Mouse (Mus musculus): Measurements from ENCODE around the gene Cpt1c.

GRCm38 (mm10) chr7:44962831-44963230, 11.8 kb downstream of the Cpt1c start:
- no peak for TF ChIP-seq CTCF (IDR thresholded peaks at IDR 0.05; ENCODE audit: low read depth)
- no peak for TF ChIP-seq EP300 (IDR thresholded peaks at IDR 0.05; ENCODE audit: low read depth)

Data from liver, embryonic 14.5 days (tissue).